Mouse (Mus musculus) splenic B cell, adult 2 months (primary cell): ENCODE results near the gene Pls1.

Source experiments
- DNase-seq: peaks from one replicate; pipeline ENCODE4 v3.0.0-alpha.2; 2011; ENCODE audit warnings: low read depth, low spot score
- H3K27me3 ChIP-seq: 2 replicates; pipeline ENCODE4 v1.6.1; 2012; ENCODE audit warnings: mild to moderate bottlenecking, low read length, moderate library complexity, mixed read lengths; ENCODE audit not compliant: control insufficient read depth, poor library complexity, insufficient read depth, severe bottlenecking
- H3K36me3 ChIP-seq: 2 replicates; pipeline ENCODE4 v1.6.1; 2012; ENCODE audit warnings: mild to moderate bottlenecking, low read length, moderate library complexity, mixed read lengths; ENCODE audit not compliant: control insufficient read depth, poor library complexity, insufficient read depth, severe bottlenecking

Pls1 gene

DNA sequence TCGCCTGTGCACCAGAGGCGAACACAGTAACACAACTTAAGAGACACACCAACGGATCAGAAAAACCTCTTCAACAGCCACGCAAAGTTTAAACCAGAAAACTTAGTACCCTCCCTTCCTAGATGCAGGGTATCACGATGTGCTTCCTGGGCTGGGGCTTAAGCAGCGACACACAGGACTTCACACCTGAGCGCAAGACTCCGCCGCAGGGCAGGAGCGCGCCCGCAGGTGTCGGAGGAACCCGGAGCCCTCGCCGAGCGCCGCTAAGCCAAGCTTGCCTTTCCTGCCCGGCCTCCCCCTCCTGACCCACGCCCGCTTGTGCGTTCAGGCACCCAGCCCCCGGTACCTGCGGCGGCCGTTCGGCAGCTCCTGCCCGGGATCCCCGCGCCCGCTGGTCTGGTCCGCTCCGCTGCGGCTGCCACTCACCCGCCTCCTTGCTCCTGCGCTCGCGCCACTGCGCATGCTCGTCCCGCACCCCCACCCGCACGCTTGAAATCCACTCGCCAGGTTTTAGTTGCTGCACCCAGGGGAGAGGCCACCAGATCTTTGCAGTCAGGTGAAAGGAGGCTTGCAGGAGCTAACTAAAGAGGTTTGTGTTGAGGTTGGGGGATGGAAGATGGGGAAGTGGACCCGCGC lies at the start of gene Pls1:
Gene Pls1 (minus strand): TSS at position 487 of the 636 bp plus-strand sequence.
- peak; percentile 82 for DNase-seq
- H3K36me3 ChIP-seq: no peaks in the 10 kb centered on the region
- H3K27me3 ChIP-seq: no peaks in the 10 kb centered on the region

DNA sequence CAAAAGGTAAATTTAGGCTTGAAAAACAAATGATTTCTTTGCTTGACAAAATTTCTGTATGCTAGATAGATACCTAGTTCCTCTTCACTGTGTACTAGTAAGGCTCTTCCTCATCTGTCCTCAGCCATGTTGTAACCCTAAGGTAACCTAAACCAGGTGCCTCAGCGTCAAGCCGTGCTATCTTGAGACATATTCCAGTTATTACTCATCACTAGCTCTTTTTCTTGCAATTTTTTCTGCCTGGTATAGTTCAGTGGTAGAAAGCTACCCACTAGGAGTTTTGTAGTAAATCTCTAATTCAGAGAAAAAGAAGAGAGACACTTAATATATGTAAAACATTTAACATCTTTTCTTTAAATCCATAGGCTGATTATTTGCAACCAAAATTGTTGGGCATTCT lies 37.6 kb upstream of the Pls1 start:
- Histone ChIP-seq H3K27me3 (no peaks in the 10 kb centered on the region), H3K36me3 (peaks cover 3% of the 10 kb centered on the region; the same call in 1 of the 2 replicates)
- DNase-seq: no peak

DNA sequence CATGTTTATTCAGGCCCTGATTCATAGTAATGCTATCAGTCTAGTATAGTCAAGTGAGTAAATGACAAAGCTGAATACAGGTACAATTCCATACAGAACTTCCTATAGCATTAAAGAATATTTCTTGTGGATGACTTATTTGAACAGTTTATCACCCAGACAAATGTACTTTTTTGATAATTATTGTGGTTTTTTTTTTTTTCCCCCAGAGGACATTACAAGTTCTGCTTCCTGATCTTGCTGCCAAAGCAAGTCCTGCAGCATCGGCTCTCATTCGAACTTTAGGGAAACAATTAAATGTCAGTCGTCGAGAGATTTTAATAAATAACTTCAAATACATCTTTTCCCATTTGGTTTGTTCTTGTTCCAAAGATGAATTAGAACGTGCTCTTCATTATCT lies 33.1 kb upstream of the Pls1 start:
- Histone ChIP-seq H3K36me3 (0 out of 2 replicates have a peak, but pooled peaks cover 8% of the 10 kb centered on the region), H3K27me3 (no peaks in the 10 kb centered on the region)
- no peak for DNase-seq

DNA sequence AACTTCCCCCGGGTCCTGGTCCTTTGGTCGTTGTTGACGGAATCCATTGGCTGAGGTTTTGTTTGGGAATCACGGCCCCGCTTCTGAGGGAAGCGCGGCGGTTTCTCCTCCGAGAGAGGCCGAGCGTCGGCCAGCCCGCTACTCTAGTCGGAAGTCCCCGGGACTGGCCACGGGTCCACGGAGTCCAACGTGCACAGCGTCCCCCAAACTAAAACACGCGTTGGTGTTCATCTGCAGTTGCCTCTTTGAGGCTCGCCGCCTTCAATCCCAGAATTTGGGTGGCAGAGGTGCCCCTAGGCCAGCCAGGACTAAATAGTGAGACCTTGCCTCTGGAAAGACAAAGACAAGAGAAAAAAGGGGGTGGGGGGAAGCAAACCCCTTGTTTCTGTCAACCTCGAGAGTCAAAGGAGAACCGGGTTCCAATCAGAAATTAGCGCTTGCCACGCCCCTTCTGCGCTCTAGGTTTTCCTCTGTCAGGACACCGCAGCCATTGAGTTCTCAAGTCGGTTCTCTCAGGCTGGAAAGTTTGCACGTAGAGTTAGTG lies 13.0 kb upstream of the Pls1 start:
- DNase-seq: peak; percentile 66
- Histone ChIP-seq H3K36me3 (no peaks in the 10 kb centered on the region), H3K27me3 (no peaks in the 10 kb centered on the region)

DNA sequence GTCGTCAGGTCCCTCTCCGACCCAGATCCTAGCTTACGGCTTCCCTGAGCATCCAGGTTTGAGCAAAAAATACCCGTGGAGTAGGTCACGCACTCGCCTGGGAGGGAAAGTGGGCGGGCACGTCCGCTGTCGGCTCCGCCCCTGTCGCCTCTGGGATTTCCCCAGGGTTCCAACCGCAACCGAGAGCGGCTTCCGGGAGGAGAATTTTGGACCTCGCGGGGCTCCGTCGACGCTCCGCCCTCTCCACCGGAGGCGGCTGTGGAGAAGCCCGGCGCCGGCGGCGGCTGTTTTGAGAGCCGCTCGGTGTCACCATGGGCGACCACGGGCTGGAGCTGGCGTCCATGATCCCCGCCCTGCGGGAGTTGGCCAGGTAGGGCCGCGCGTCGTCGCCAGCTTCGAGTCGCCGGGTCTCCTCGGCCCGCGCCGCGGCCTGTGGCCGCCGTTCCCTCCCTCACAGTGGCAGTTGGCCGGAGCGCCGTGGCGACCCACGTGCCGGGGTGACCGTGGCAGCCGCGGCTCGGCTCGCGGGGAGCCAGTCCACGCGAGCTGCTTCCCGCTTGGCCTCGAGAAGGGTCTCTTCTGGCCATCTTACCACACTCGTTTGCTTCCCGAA lies 12.4 kb upstream of the Pls1 start, which contains the start of gene Atr:
Gene Atr (plus strand): TSS at position 184 of the 613 bp plus-strand sequence.
- Histone ChIP-seq H3K27me3 (no peaks in the 10 kb centered on the region), H3K36me3 (no peaks in the 10 kb centered on the region)
- DNase-seq: peak; percentile 96

DNA sequence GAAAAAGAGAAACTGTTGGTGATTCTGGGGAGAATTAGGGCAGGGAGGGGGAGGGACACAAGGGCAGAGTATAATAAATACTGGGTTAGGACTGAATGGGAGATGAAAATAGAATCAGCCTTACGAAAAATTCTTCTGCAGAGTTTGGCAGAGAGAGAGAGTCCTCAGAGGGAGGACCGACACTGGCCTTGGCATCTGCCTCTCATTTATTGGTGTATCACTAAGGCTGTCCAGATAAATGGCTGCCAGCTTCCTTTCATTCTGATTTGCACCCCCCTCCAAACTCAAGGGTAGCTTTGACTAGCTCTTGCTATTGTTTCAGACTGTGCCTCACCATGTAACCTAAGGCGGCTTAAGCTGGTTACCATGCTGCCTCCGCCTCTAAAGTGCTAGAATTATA lies 10.9 kb upstream of the Pls1 start:
- H3K36me3 ChIP-seq: no peaks in the 10 kb centered on the region

DNA sequence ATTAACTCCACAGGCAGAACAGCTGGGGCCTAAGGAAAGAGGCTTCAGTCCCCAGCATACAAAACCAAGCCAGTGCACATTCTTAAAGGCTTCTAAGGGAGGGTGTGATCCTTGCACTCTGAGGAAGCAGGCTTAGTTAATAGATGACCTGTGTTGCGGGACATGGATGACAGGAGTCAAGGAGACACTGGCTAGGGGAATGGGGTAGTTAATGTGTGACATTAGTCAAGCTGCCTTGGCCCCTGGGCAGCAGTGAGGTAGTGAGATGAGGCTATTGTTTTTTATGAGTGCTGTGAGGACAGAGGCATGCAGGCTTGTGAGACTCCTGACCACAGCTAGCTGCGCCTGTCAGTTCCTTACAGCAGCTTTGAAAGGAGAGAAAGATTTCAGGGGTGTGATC lies 9.8 kb upstream of the Pls1 start:
- Histone ChIP-seq H3K27me3 (no peaks in the 10 kb centered on the region), H3K36me3 (no peaks in the 10 kb centered on the region)
- no peak for DNase-seq

More for the DNA sequence above, 10.9 kb upstream of the Pls1 start:
- no peak for DNase-seq
- H3K27me3 ChIP-seq: no peaks in the 10 kb centered on the region

DNA sequence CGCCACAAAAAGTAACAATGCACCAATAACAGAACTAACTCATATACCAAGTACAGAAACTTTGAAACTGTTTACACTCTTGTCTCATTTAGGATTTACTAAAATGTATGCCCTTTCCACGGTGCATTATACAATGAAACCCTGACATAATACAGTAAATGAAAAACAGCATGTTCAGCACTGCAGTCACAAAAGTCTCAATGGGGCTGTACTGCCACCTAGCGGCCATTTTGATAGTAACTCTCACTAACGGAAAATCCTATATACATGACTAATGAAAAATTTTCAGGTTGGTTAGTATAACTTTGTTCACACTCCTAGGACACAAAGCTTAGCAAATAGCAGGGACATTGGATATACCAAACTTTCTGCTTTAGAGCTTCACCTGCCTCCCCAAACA lies 7.8 kb upstream of the Pls1 start:
- Histone ChIP-seq H3K27me3 (no peaks in the 10 kb centered on the region), H3K36me3 (no peaks in the 10 kb centered on the region)
- peak; percentile 89 for DNase-seq

DNA sequence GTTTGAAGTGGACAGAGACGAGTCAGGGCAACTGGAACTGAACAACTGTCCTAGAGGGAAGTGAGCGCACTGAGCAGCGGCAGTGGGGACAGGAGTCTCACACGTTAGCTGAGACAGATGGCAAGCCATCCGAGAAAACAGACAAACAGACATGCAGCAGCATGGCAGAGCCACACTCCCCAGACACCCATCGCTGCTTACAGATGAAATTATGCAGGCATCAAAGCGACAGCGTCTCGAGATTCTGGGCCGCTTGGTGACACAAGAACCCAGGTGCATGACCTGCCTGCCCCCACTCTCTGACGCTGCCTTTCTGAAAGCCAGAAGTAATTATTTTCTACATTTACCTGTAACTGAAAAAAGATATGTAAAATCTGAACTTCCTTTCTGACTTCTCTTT lies 6.6 kb upstream of the Pls1 start:
- DNase-seq: no peak
- no peaks in the 10 kb centered on the region for H3K27me3 ChIP-seq
- H3K36me3 ChIP-seq: no peaks in the 10 kb centered on the region

DNA sequence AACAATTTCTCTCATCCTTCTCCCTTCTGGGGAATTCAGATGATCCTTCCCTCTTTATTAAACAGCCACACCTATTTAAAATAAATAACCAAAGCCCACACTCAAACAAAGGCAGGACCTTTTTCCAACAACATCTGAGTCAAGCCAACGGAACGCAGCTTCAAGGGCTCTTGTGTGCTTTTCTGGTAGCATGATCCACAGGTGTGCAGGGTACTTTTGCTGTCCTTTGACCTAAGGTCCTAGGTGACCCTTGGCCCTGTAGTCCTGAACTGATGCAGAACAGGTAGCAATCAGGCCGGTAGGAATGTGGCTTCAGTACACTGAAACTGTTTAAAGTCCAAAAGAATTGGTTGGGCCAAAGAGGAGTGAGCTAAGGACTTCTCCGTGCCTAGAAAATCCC lies 600 bp upstream of the Pls1 start:
- Histone ChIP-seq H3K36me3 (no peaks in the 10 kb centered on the region), H3K27me3 (no peaks in the 10 kb centered on the region)
- DNase-seq: no peak

DNA sequence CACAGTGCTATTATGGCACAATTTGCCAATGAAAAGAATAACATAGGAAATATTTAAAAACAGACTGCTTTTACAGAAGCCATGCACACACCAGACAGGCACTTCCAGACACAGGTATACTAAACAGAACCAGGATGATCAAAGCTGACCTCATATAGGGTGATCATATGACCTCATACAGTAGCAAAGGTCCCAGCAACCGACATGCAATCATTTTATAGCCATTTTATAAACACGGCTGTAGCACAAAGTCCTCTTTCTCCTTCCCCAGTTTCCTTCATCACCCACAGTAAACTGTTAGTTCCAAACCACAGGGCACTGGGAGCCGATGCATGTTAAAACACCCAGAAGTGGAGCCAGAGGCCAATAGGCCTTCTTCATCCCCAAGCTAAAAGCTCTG lies 5.7 kb downstream of the Pls1 start:
- DNase-seq: no peak
- no peaks in the 10 kb centered on the region for H3K36me3 ChIP-seq
- no peaks in the 10 kb centered on the region for H3K27me3 ChIP-seq

DNA sequence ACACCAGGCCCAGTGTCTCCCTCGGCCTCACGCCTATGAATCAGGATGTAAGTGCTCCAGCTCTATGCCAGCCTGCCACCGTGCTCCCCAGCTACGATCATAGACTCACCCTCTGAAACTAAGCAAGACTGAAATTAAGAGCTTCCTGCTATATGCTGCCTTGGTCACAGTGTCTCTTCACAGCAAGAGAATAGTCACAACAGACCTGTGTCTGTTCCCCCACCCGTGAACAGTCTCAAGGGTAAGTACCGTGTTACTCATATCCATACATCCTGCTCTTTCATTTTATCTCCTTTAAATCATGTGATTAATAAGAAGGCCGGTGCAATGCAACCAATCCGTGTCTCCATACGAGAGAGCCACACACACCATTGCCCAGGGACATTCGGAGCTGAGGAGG lies 9.4 kb downstream of the Pls1 start:
- no peaks in the 10 kb centered on the region for H3K27me3 ChIP-seq
- no peaks in the 10 kb centered on the region for H3K36me3 ChIP-seq
- peak; percentile 43 for DNase-seq

DNA sequence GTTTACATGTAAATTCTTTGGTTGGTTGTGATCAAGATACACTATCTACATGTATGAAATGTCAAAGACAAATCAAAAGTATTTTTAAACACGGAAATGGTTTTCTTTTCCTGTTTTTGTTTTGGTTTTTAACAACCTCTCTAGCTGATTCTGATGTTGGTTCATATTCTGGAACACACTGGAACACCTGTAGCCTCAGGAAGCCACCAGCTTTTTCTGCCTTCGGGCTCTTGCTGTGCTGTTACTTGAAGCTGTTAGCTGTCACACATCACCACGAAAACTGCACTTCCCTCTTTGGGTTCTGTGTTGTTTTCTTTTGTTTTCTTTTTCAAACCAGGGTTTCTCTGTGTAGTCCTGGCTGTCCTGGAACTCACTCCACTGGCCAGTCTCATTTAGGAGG lies 10.3 kb downstream of the Pls1 start:
- no peaks in the 10 kb centered on the region for H3K36me3 ChIP-seq
- H3K27me3 ChIP-seq: no peaks in the 10 kb centered on the region
- peak; percentile 37 for DNase-seq

DNA sequence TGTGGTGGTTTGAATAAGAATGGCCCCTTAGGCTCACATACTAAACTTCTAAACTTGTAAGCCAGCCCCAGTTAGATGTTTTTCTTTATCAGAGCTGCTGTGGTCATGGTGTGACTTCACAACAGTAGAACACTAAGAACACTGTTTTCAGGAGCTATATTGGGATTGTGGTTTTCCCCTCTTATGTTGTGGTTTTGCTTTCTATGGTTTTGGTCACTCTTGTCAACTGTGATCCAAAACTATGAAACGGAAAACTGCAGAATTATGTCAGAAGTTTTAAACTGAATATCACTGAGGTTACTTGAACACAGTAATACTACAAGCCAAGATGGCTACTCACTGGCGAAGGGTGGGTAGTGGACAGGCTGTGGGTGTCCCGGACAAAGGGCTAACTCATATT lies 12.4 kb downstream of the Pls1 start:
- Histone ChIP-seq H3K36me3 (no peaks in the 10 kb centered on the region), H3K27me3 (no peaks in the 10 kb centered on the region)
- DNase-seq: no peak

DNA sequence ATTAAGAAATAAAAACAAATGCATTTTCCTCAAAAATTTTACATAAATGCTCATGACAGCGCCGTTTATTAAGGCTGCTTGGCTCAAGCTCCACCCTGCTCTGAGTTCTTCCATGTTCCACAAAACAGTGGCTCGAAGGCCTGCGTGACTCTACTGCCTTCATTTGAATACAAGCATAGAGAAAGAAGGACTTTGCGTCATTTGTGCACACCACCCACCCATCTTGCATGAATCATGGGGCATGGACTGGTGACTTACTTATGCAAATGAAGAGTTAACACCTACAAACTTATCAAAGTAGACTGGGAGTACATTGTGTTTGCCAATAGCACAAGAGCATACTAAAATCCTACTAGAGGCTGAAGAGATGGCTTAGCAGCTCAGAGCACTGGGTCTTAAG lies 17.5 kb downstream of the Pls1 start:
- H3K36me3 ChIP-seq: no peaks in the 10 kb centered on the region
- no peak for DNase-seq
- no peaks in the 10 kb centered on the region for H3K27me3 ChIP-seq
